Mouse (Mus musculus): ENCODE data around the gene Sertad2.

GRCm38 (mm10) chr11:20651166-20651565, 108.1 kb downstream of the Sertad2 start:
- TF ChIP-seq REST (IDR thresholded peaks at IDR 0.05; ENCODE audit: insufficient read depth, insufficient read length): no peak
- TF ChIP-seq CEBPB (IDR thresholded peaks at IDR 0.05; ENCODE audit: insufficient read depth, poor library complexity, severe bottlenecking): no peak
- TF ChIP-seq POLR2A (IDR thresholded peaks at IDR 0.05; ENCODE audit: insufficient read length, low read depth): no peak
- TF ChIP-seq USF1 (IDR thresholded peaks at IDR 0.05; ENCODE audit: low read depth): no peak
- no peak for TF ChIP-seq E2F4 (IDR thresholded peaks at IDR 0.05; ENCODE audit: insufficient read depth)
- TF ChIP-seq POLR2AphosphoS2 (IDR thresholded peaks at IDR 0.05; ENCODE audit: insufficient read length, low read depth): no peak
- TF ChIP-seq MYOG (IDR thresholded peaks at IDR 0.05; ENCODE audit: control insufficient read depth in 1 of 3, insufficient read depth in 1 of 3, insufficient read length in 2 of 3, low read depth in 2 of 3): no peak
- no peak for TF ChIP-seq TCF12 (IDR thresholded peaks at IDR 0.05; ENCODE audit: insufficient read depth, poor library complexity, severe bottlenecking)
- no peak for TF ChIP-seq MAX (IDR thresholded peaks at IDR 0.05; ENCODE audit: low read depth)
- no peak for TF ChIP-seq MYOD1 (IDR thresholded peaks at IDR 0.05; ENCODE audit: control insufficient read depth in 1 of 3, insufficient read length in 2 of 3, low read depth in 2 of 3)
- no peak for TF ChIP-seq TCF3 (IDR thresholded peaks at IDR 0.05; ENCODE audit: insufficient read length, low read depth)

All from myocyte (in vitro differentiated cells).